12 mouse cellular contexts compared by ENCODE assay signal in the genomic region with DNA sequence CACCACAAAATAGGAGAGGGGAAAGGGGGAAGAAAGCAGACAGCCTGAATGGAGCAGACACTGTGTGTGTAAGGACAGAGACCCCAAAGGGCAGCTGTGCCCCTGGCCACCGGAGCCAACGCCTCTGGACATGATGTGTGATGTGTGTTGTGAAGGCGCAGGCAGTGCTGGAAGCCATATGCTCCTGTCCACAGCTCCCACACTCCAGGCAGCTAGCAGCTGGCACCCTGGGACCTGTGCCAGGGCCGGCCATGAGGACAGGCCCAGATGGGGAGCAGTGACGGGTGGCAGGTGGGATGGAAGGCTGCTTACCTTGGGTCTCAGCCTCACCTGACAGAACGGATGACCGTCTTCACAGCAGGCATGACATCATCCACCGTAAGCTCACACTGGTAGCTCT. TPM values are rescaled to one million over a fixed set of nuclear protein-coding genes. Genes with fewer than 3 reads are reported as not detected.
A peak's percentile ranks its signal among the peaks of the same experiment; 100 is the strongest.
DNase-seq lines count a peak whose midpoint lies in the region; ATAC-seq and TF ChIP-seq lines count a peak whose summit lies in the region.
"Had no signal": no experiment of that assay in that cellular context is flagged by ENCODE, and none has a peak within 500 bp of the region (broad histone marks: within the 10 kb centered on the region; RNA-seq: fewer than 3 reads in every experiment).

No protein-coding gene starts in this region.

- no peaks in the 10 kb centered on the region for H3K4me1 ChIP-seq in midbrain, embryonic 15.5 days

- peaks cover 19% of the 10 kb centered on the region for H3K27me3 ChIP-seq in midbrain, embryonic 15.5 days (replicated peaks)

- no peaks in the 10 kb centered on the region for H3K36me3 ChIP-seq in midbrain, embryonic 15.5 days (replicated peaks)

- no peak overlapping the region for H3K4me3 ChIP-seq in midbrain, embryonic 15.5 days
- H3K4me3 ChIP-seq: embryonic facial prominence, embryonic 13.5 days had no signal

- no peak overlapping the region for H3K9ac ChIP-seq in midbrain, embryonic 15.5 days
- H3K9ac ChIP-seq: embryonic facial prominence, embryonic 13.5 days had no signal

- ATAC-seq in midbrain, embryonic 15.5 days (replicated peaks): no peak

- intact Hi-C loops in left cerebral cortex, postnatal 14 days (cut with DNase I): loop anchor here (5.0 kb wide), 1 partner anchor 45 kb away; the partner anchor contains the start of gene Kcnq4

- 88% methylated on average over 8 of the region's 8 CpGs for WGBS in midbrain, embryonic 15.5 days

- DNase-seq in gastrocnemius, postnatal 10 days: peak; percentile 55
- DNase-seq in gastrocnemius, postnatal 4 days (ENCODE audit: low spot score in 2 of 2): no peak
- peak; percentile 8 for DNase-seq in MN1 (ENCODE audit: low spot score)
- DNase-seq in brain, embryonic 14.5 days (ENCODE audit: low read depth): peak; percentile 56
- DNase-seq in left cerebral cortex, postnatal 14 days (ENCODE audit: low spot score in 2 of 2): peak; percentile 47 to 61
- DNase-seq in thymus, adult 18-20 months: no peak
- DNase-seq: kidney, adult 2 months; lung, postnatal 14 days had no signal

- H3K27ac ChIP-seq in midbrain, embryonic 15.5 days: no peak overlapping the region
- H3K27ac ChIP-seq: embryonic facial prominence, embryonic 13.5 days had no signal

- no peak for TF ChIP-seq POLR2A in brain, embryonic 14.5 days (IDR thresholded peaks at IDR 0.05; ENCODE audit: borderline replicate concordance, extremely low read depth, insufficient read depth, insufficient read length, poor library complexity, severe bottlenecking)

- H3K9me3 ChIP-seq in midbrain, embryonic 15.5 days: no peaks in the 10 kb centered on the region
- H3K9me3 ChIP-seq: embryonic facial prominence, embryonic 13.5 days had no signal

- no peak for TF ChIP-seq CTCF in brain, embryonic 14.5 days (IDR thresholded peaks at IDR 0.05; ENCODE audit: borderline replicate concordance, extremely low read depth, insufficient read depth, insufficient read length)

- H3K4me2 ChIP-seq in midbrain, embryonic 15.5 days: no peak overlapping the region
- H3K4me2 ChIP-seq: embryonic facial prominence, embryonic 13.5 days; liver, embryonic 11.5 days had no signal

RNA-seq across cellular contexts. Expression of gene Cited4, which starts 35.7 kb away (rescaled TPM):
- total RNA-seq in gastrocnemius, postnatal 10 days (2021): 10 to 100 TPM; 34.6 to 35.7 TPM
- total RNA-seq in gastrocnemius, postnatal 4 days (2021): 10 to 100 TPM; 12.4 to 14.6 TPM
- polyA plus RNA-seq in brain, embryonic 14.5 days (2012; rRNA removed): 0.90 and 0.97 TPM in 2 replicates
- total RNA-seq in left cerebral cortex, postnatal 14 days (2021): 10 to 100 TPM; 21.0 to 22.6 TPM
- polyA plus RNA-seq in midbrain, embryonic 15.5 days (2015; fragmentation: Nextera tagmentation; extraction: Ambion mirVana): 0.53 and 0.82 TPM in 2 replicates

RNA-seq across cellular contexts. Expression of gene Kcnq4, which starts 46.4 kb away (rescaled TPM):
- 10 to 100 TPM; 20.2 to 22.3 TPM for total RNA-seq in gastrocnemius, postnatal 10 days (2021)
- 10 to 100 TPM; 30.5 to 37.8 TPM for total RNA-seq in gastrocnemius, postnatal 4 days (2021)
- polyA plus RNA-seq in brain, embryonic 14.5 days (2012; rRNA removed): 10.9 and 11.8 TPM in 2 replicates
- total RNA-seq in left cerebral cortex, postnatal 14 days (2021): 1 to 10 TPM; 8.5 to 9.0 TPM
- polyA plus RNA-seq in midbrain, embryonic 15.5 days (2015; fragmentation: Nextera tagmentation; extraction: Ambion mirVana): 4.5 and 4.9 TPM in 2 replicates
- total RNA-seq: monocyte, adult 5-6 weeks had no signal

Comparison
In these comparisons a context has a peak if more than half of its experiments do, and no peak if none do; other contexts are left out.
1. DNase-seq: peak in gastrocnemius, postnatal 10 days (single experiment), MN1 (single experiment), brain, embryonic 14.5 days (single experiment) and left cerebral cortex, postnatal 14 days (2 of 2); none in gastrocnemius, postnatal 4 days (0 of 2) and thymus, adult 18-20 months (0 of 2).